Mouse (Mus musculus) induced T-regulatory cell, adult 2 months (primary cell): Measurements from ENCODE around the gene Cenpj.

ENCODE experiments used
- DNase-seq: peaks from one replicate; pipeline ENCODE4 v3.0.0-alpha.2; 2012; ENCODE audit warnings: low read depth

Gene Cenpj

DNA sequence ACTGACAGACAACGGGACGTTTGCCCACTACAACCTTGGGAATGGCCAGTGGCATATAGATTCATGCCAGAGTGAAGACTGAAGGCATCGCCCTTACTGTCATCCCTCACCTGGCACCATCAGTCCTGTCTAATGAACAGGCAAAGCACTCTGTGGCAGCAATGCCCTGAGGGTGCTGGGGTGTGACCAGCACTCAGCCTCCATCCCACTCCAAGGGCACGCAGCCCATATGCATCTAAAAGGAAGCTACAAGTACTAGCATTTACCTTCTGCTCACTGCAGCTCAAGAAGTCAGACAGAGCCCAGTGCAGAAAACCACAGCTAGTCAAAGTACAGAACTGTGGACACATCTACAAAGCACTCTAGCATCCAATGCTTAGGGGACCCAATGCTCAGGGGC is 29.7 kb downstream of the Cenpj start:
- DNase-seq, result no peak

DNA sequence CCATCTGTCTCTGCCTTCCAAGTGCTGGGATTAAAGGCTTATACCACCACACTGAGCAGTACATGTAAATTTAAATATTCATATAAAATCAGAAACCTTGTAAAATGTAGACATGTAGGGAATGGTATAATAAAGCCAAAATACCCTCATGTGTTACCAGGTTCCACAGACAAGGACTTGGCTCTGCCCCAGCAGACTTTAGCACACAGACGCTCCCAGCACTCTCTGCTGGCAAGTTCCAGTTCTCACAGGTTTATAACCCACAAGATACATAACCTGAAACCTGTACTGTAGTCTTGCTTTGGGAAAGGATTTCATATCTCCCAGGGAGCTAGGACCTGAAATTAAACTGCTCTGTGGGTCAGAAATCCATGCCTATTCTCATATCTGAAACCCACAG is 30.3 kb downstream of the Cenpj start:
- DNase-seq, result no peak

DNA sequence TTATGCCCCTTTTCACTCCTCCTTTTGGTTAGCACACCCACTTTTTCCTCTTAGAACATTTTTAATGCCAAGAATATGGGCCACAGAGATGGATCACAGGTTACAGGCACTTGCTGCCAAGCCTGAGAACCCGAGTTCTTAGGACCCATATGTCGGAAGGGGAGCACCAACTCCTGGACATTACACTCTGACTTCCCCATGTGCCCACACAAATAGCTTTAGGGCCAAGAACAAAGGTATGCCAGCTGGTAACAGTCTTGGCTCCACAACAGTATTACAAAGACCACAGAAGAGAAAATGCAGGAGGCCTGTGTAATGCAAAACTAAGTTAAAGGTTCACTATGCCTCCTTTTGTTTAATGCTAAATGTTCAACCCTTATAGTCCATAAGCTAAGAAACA is 44.4 kb downstream of the Cenpj start:
- DNase-seq, result no peak

DNA sequence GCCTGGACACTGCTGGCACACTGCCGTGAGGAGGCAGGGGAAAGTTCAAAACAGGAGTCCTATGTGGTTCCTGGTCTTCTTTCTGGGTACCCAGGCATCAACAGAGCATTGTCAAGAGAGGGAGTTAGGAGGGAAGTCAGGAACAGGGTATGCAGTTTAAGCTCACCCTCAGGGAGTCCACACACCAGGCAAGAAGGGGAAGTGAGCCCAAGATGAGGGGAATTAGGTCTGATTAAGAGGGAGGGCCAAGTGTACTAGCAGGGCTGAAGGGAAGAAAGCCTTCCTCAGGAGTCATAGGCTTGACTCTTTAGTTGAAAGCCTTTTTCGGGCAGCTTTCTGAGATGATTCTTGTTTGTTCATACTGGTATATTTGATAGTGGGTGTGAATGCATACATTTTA is 60.5 kb downstream of the Cenpj start:
- no peak for DNase-seq

DNA sequence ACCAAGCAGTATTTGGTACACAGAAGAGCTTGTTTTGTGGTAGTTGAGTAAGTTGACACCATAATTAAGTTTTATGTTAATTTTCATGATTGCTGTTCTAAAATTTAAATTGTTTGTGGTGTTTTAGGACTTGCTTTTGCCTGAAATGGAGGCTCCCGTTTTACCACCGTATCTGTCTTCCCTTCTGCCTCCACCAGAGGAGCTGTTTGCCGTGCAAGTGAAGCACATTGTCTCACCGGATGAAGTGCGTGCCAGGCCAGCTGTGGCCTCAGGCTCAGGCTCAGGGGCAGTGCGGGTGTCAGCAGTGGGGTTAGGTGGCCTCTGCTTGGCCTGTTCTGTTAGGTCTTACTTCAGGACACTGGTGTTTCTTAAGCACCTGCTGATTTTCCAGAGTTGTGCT is 63.1 kb downstream of the Cenpj start:
- peak; percentile 16 for DNase-seq

DNA sequence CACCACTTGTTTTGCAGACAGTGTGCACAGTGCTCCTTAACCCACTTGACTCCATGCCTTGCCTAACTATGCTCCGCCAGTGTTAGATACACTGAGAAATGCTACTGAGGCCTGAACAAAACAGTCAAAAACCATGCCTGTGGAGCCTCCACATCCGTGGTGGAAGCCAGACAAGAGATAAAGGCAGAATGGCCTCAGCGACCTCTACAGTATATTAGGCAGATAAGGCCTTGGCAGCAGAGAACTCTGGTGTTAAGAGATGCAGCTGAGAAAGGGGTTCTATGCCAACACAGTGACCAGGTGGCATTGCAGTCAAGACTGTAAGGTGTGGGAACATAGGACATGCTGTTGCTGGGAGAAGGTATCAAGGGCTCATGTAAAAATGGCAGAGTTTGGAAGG is 68.5 kb downstream of the Cenpj start:
- no peak for DNase-seq

DNA sequence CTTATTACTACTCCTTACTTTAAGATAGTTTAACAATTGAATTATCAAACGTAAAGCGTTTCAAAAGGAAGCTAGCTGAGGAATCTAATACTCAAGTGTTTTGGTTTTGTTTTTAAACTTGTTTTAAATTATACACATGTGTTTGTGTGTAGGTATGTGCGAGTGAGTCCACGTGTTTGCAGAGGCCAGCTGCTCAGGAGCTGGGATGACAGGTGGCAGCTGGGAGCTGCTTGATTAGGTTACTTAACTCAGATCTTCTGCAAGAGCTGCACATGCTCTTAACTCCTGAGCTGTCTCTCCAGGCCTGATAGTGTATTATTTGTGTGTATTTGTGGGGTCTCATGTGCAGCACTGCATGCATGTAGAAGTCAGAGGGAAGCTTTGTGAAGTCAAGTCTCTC is 72.8 kb downstream of the Cenpj start:
- no peak for DNase-seq

DNA sequence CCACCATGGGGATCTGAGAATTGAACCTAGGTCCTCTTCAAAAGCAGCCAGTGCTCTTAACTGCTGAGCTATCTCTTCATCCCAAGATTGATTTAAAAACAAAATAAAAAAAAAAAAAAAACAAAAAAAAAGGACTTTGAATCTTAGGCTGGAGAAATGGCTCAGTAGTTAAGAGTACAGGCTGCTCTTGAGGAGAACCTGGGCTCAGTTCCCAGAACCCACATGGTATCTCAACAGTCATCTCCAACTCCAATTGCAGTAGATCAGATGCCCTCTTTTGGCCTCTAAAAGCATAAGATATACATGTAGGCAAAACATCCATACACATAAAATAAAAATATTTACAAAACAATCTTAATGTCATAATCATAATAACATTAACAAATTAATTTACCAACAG is 85.4 kb downstream of the Cenpj start:
- DNase-seq, result no peak
